Mouse (Mus musculus): Measurements from ENCODE around the gene Ptpn23. TPM values are rescaled to one million over a fixed set of nuclear protein-coding genes. Genes with fewer than 3 reads are reported as not detected.

Gene Ptpn23
- polyA plus RNA-seq, 1 experiment, result 3.0 TPM

GRCm38 (mm10) chr9:110366746-110367145, 41.3 kb downstream of the Ptpn23 start:
- H3K4me1 ChIP-seq (ENCODE audit: control insufficient read depth), result no peaks in the 10 kb centered on the region
- H3K9me3 ChIP-seq (ENCODE audit: control insufficient read depth, low read length), result no peaks in the 10 kb centered on the region
- peaks cover 51% of the 10 kb centered on the region for H3K36me3 ChIP-seq (ENCODE audit: control insufficient read depth)
- no peaks in the 10 kb centered on the region for H3K27me3 ChIP-seq (ENCODE audit: control insufficient read depth)
- TF ChIP-seq TAL1 (IDR thresholded peaks at IDR 0.05; ENCODE audit: low read length) (no peak), GATA1 (IDR thresholded peaks at IDR 0.05; ENCODE audit: low read length) (no peak)
- no peak overlapping the region for H3K4me3 ChIP-seq (replicated peaks)

- no peaks in the 10 kb centered on the region for H3K27me3 ChIP-seq (ENCODE audit: control insufficient read depth)
- no peaks in the 10 kb centered on the region for H3K9me3 ChIP-seq (ENCODE audit: control insufficient read depth, low read length)
- H3K36me3 ChIP-seq (ENCODE audit: control insufficient read depth), result peaks cover 28% of the 10 kb centered on the region
- H3K4me1 ChIP-seq (ENCODE audit: control insufficient read depth), result no peaks in the 10 kb centered on the region
- TF ChIP-seq GATA1 (IDR thresholded peaks at IDR 0.05; ENCODE audit: low read length) (no peak), TAL1 (IDR thresholded peaks at IDR 0.05; ENCODE audit: low read length) (no peak)
- H3K4me3 ChIP-seq (replicated peaks), result no peak overlapping the region
Observed at GRCm38 (mm10) chr9:110362337-110362736, 45.7 kb downstream of the Ptpn23 start.

GRCm38 (mm10) chr9:110361299-110361698, 46.7 kb downstream of the Ptpn23 start:
- H3K27me3 ChIP-seq (ENCODE audit: control insufficient read depth), result no peaks in the 10 kb centered on the region
- no peaks in the 10 kb centered on the region for H3K4me1 ChIP-seq (ENCODE audit: control insufficient read depth)
- peaks cover 28% of the 10 kb centered on the region for H3K36me3 ChIP-seq (ENCODE audit: control insufficient read depth)
- H3K9me3 ChIP-seq (ENCODE audit: control insufficient read depth, low read length), result no peaks in the 10 kb centered on the region
- H3K4me3 ChIP-seq (replicated peaks), result no peak overlapping the region
- TF ChIP-seq GATA1 (IDR thresholded peaks at IDR 0.05; ENCODE audit: low read length) (no peak), TAL1 (IDR thresholded peaks at IDR 0.05; ENCODE audit: low read length) (no peak)

GRCm38 (mm10) chr9:110358341-110358740, 49.7 kb downstream of the Ptpn23 start:
- Histone ChIP-seq H3K4me1 (ENCODE audit: control insufficient read depth) (no peaks in the 10 kb centered on the region), H3K9me3 (ENCODE audit: control insufficient read depth, low read length) (no peaks in the 10 kb centered on the region), H3K36me3 (ENCODE audit: control insufficient read depth) (peaks cover 19% of the 10 kb centered on the region), H3K4me3 (replicated peaks) (no peak overlapping the region), H3K27me3 (ENCODE audit: control insufficient read depth) (no peaks in the 10 kb centered on the region)
- TF ChIP-seq GATA1 (IDR thresholded peaks at IDR 0.05; ENCODE audit: low read length) (no peak), TAL1 (IDR thresholded peaks at IDR 0.05; ENCODE audit: low read length) (no peak)

GRCm38 (mm10) chr9:110351932-110352632, 55.9 kb downstream of the Ptpn23 start:
- Histone ChIP-seq H3K27me3 (ENCODE audit: control insufficient read depth) (no peaks in the 10 kb centered on the region), H3K9me3 (ENCODE audit: control insufficient read depth, low read length) (no peaks in the 10 kb centered on the region), H3K36me3 (ENCODE audit: control insufficient read depth) (peaks cover 17% of the 10 kb centered on the region), H3K4me1 (ENCODE audit: control insufficient read depth) (peaks cover 3% of the 10 kb centered on the region; the same call in 1 of the 2 replicates), H3K4me3 (replicated peaks) (no peak overlapping the region)
- no peak for TF ChIP-seq GATA1 (IDR thresholded peaks at IDR 0.05; ENCODE audit: low read length)
- no peak for TF ChIP-seq TAL1 (IDR thresholded peaks at IDR 0.05; ENCODE audit: low read length)

- H3K36me3 ChIP-seq (ENCODE audit: control insufficient read depth), result peaks cover 17% of the 10 kb centered on the region
- peaks cover 3% of the 10 kb centered on the region; the same call in 1 of the 2 replicates for H3K4me1 ChIP-seq (ENCODE audit: control insufficient read depth)
- TF ChIP-seq GATA1 (IDR thresholded peaks at IDR 0.05; ENCODE audit: low read length), result no peak
- H3K27me3 ChIP-seq (ENCODE audit: control insufficient read depth), result no peaks in the 10 kb centered on the region
- no peaks in the 10 kb centered on the region for H3K9me3 ChIP-seq (ENCODE audit: control insufficient read depth, low read length)
- no peak overlapping the region for H3K4me3 ChIP-seq (replicated peaks)
Observed at GRCm38 (mm10) chr9:110351350-110351749, 56.7 kb downstream of the Ptpn23 start.

- no peak overlapping the region for H3K4me3 ChIP-seq (replicated peaks)
- H3K9me3 ChIP-seq (ENCODE audit: control insufficient read depth, low read length), result no peaks in the 10 kb centered on the region
- no peak for TF ChIP-seq TAL1 (IDR thresholded peaks at IDR 0.05; ENCODE audit: low read length)
- TF ChIP-seq GATA1 (IDR thresholded peaks at IDR 0.05; ENCODE audit: low read length), result no peak
- H3K4me1 ChIP-seq (ENCODE audit: control insufficient read depth), result peaks cover 3% of the 10 kb centered on the region; the same call in 1 of the 2 replicates
- H3K27me3 ChIP-seq (ENCODE audit: control insufficient read depth), result no peaks in the 10 kb centered on the region
- H3K36me3 ChIP-seq (ENCODE audit: control insufficient read depth), result peaks cover 14% of the 10 kb centered on the region
Observed at GRCm38 (mm10) chr9:110350612-110351011, 57.4 kb downstream of the Ptpn23 start.

- Histone ChIP-seq H3K27me3 (ENCODE audit: control insufficient read depth) (no peaks in the 10 kb centered on the region), H3K4me3 (replicated peaks) (no peak overlapping the region), H3K9me3 (ENCODE audit: control insufficient read depth, low read length) (no peaks in the 10 kb centered on the region), H3K4me1 (ENCODE audit: control insufficient read depth) (peaks cover 3% of the 10 kb centered on the region; the same call in 1 of the 2 replicates), H3K36me3 (ENCODE audit: control insufficient read depth) (peaks cover 12% of the 10 kb centered on the region)
- TF ChIP-seq GATA1 (IDR thresholded peaks at IDR 0.05; ENCODE audit: low read length) (no peak), TAL1 (IDR thresholded peaks at IDR 0.05; ENCODE audit: low read length) (no peak)
Observed at GRCm38 (mm10) chr9:110350188-110350587, 57.8 kb downstream of the Ptpn23 start.

- Histone ChIP-seq H3K36me3 (ENCODE audit: control insufficient read depth) (peaks cover 6% of the 10 kb centered on the region; the same call in 1 of the 2 replicates), H3K4me1 (ENCODE audit: control insufficient read depth) (peaks cover 3% of the 10 kb centered on the region; the same call in 1 of the 2 replicates), H3K27me3 (ENCODE audit: control insufficient read depth) (no peaks in the 10 kb centered on the region), H3K4me3 (replicated peaks) (no peak overlapping the region), H3K9me3 (ENCODE audit: control insufficient read depth, low read length) (no peaks in the 10 kb centered on the region)
- TF ChIP-seq GATA1 (IDR thresholded peaks at IDR 0.05; ENCODE audit: low read length) (no peak), TAL1 (IDR thresholded peaks at IDR 0.05; ENCODE audit: low read length) (no peak)
Observed at GRCm38 (mm10) chr9:110348899-110349298, 59.1 kb downstream of the Ptpn23 start.
